Mouse (Mus musculus) natural killer cell, adult 2 months (primary cell): ENCODE measurements at regions not wholly inside any gene's neighbourhood (a gene's known extent, or its start where the extent isn't known, plus 50 kb on each side); places are given as distances from the start of the nearest gene placed in this dataset.
A peak's percentile ranks its signal among the peaks of the same experiment; 100 is the strongest.

Experiments used
- DNase-seq, 2 experiments: peaks; one replicate each; pipeline ENCODE4 v3.0.0; 2022; ENCODE audit warnings: low spot score in 2 of 2

- no peak for DNase-seq
Measured at GRCm38 (mm10) chr3:63638572-63638971, 154.9 kb upstream of the Gm34302 start.

GRCm38 (mm10) chr3:63637913-63638312 is 154.2 kb upstream of the Gm34302 start:
- no peak for DNase-seq

- DNase-seq = no peak
Measured at GRCm38 (mm10) chr3:63627724-63628123, 144.0 kb upstream of the Gm34302 start.

- no peak for DNase-seq
Measured at GRCm38 (mm10) chr3:63616127-63616526, 132.4 kb upstream of the Gm34302 start.

DNA sequence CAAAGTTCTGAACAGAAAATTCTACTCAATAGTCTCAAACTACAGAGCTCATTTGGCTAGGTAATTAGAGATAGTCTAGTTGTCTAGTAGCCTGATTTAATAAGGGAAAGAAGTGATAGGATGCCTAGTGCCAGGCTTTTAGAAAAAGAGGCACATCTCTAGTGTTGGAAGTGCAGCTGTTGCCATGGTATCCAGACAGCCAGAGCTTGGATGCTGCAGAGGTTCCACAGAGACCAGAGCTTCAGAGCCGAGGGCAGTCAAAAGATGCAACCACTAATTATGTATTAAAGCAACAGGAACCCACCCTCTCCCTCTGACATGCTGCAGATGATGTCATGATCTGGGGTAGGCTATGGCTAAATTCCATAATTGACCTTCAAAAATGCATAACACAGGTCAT is 130.0 kb upstream of the Gm34302 start:
- DNase-seq = no peak

- DNase-seq = no peak
Measured at GRCm38 (mm10) chr3:63612767-63613363, 129.2 kb upstream of the Gm34302 start.

GRCm38 (mm10) chr3:63610113-63610919 is 126.6 kb upstream of the Gm34302 start:
- no peak for DNase-seq

DNA sequence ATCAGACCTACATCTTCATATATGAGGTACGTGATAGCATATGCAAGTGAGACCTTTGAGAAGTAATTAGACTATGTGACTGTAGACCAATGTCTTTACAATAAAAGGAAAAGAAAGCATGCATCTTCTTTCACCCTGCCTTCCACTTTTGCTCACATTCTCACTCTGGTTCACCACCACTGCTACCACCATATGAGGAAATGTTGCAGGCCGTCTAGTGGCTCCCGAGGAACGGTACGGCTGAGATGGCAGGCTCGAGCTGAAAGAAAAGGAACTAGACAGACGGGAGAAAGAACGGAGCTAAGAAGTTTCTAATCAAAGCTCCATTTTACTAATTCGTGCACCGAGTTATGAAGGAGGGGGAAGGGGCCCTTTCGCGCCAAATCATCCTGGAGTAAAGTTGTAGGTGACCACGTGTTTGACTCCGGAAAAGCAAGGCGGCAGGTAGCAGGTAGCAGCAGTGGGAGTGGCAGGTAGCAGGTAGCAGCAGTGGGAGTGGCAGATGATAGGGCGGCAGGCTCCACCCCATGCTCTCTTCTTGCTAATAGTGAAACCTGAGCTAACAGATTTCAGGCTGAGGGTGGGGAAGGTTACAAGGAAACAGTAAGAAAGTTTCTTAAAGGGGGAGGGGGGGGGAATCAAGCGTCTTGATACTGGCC is 125.9 kb upstream of the Gm34302 start:
- no peak for DNase-seq

- no peak for DNase-seq
Measured at GRCm38 (mm10) chr3:63582717-63583696, 99.3 kb upstream of the Gm34302 start.

DNA sequence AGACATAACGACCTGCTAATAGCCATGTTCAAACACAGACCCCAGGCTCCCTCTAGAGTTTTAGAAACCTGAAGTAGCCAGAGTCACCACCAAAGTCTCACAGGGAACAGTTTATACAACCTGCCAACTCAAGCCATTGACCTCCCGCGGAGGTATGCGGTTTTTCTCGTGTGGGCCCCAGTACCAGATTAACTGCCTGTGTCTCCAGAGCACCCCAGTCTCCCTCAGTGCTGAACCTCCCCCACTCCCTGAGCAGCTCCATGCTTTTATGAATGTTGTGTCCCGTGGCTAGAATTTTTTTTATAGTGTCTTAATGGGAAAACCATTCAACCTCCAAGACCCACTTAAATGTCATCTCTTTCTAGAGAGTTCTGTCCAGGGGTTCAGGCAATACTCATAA is 98.5 kb upstream of the Gm34302 start:
- DNase-seq = no peak

GRCm38 (mm10) chr3:63570607-63571353 is 87.1 kb upstream of the Gm34302 start:
- DNase-seq = peak in 1 of 2 experiments; percentile 5

GRCm38 (mm10) chr3:63570082-63570481 is 86.4 kb upstream of the Gm34302 start:
- DNase-seq = no peak

DNA sequence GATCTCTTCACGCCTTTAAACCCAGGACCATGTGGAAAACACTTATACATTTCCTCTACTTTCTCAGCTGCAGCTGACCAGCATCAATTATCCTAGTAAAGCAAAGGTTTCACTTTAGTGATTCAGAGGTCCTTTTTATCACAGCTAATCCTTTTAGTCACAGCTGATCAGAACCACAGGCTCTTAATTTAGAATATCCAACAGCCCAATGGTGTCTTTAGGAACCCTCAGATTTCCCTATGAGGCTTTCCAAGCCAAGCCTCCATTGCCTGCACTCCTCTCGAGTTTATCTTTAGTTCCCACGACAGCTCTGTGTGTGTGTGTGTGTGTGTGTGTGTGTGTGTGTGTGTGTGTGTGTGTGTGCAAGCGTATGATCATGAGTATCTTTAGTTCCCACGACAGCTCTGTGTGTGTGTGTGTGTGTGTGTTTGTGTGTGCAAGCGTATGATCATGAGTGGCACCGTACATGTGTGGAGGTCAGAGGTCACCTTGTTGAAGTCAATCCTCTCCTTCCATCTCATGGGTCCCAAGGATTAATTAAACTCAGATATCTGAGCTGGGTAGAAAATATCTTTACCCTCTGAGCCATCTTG is 85.4 kb upstream of the Gm34302 start:
- no peak for DNase-seq

DNA sequence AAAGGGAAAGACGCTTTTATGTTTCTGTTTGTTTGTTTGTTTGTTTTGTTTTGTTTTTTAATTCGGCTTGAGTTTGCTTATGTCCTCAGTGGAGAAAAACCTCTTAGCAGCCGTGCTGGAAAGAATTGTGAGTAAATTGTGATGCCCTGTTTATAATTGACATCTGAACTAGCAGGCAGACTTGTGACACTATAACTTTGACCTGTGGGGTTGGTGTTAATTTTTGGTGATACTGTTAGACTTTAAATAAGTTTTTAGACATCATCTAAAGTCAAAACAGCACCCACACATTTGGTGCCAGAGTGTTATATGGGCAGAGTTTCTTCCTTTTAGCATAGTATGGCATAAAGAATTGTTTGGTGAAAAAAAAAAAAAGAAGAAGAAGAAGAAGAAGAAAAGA is 84.0 kb upstream of the Gm34302 start:
- DNase-seq = no peak

- no peak for DNase-seq
Measured at GRCm38 (mm10) chr3:63563057-63563456, 79.4 kb upstream of the Gm34302 start.

- DNase-seq = no peak
Measured at GRCm38 (mm10) chr3:63562532-63562931, 78.9 kb upstream of the Gm34302 start.

DNA sequence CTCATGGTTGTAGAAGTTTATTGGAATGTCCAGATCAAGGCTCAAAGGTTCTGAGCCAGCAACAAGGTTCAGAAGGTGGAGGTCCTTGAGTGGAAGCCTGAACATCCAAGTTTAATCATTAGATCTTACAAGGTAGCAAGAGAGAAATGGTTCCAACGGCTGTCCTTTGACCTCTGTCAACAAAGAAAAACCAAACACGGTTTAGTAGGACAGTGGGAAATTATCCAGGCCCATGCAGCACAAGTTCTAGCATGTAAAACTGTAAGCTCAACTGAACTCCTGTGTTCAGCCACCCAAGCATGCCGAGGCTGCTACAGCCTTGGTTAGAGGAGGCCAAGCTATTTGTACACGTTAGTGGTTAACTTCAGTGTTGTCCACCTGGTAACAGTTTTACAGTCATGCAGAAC is 77.1 kb upstream of the Gm34302 start:
- no peak for DNase-seq

- DNase-seq = no peak
Measured at GRCm38 (mm10) chr3:63556741-63557140, 73.1 kb upstream of the Gm34302 start.

GRCm38 (mm10) chr3:63554872-63555271 is 71.2 kb upstream of the Gm34302 start:
- DNase-seq = no peak

DNA sequence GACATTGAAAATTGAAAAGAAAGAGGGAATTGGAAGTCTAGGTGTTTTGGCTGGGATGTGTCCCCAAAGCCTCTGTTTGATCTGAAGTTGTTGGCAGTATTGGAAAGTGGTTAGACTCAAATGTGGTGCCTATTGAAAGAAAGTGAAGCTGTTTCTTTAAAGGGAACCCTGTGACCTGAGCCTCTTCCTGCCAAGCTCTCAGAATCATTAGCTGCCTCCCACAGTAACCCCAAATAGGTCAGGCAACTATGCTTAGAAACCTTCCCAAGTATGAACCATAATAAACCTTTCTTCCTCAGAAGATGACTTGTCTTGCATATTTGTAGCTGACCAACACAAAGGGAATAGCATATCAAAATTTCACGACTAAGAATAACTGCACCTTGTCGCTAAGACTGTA is 69.7 kb upstream of the Gm34302 start:
- DNase-seq = no peak

- DNase-seq = no peak
Measured at GRCm38 (mm10) chr3:63551661-63552060, 68.0 kb upstream of the Gm34302 start.
